Mouse (Mus musculus) naive thymus-derived CD4-positive, alpha-beta T cell, adult 2 months (primary cell): ENCODE measurements around the gene Cdr2l.

Experiments
- DNase-seq: peaks from one replicate; pipeline ENCODE4 v3.0.0-alpha.2; 2011; ENCODE audit warnings: low read depth

Cdr2l gene

DNA sequence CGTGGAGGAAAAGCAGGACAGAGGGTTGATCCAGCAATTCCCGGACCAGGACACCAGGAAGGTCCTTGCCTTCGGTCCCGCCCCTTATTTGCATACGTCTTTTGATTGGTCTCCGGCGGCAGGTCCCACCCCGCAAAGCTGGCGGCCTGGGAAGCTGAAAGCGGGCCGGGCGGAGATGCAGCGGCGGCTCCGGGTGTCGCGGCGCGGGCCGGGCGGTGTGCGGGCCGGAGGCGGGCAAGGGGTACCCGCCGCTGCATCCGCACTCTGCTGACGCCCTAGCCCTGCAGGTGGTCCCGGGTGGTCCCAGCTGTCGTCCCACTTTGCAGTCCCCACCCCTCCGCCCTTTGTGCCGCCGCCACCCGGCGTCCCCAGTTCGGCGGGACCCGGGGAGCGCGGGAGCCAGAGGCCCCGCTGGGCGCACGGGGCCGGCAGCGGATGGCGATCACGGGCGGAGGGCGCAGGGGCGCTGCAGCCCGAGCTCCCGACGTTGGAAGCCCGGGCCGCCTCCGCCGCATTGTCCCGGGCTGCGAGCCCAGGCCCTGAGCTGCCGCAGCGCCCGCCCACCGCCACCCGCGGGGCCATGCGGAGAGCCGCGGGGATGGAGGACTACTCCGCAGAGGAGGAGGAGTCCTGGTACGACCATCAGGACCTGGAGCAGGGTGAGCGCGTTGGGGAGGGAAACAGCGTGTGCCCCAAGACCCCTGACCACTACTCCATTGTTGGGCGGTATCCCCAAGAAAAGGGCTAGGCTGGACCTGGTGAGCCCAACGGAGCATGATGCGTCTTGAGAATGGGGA is at the start of gene Cdr2l:
TSS of gene Cdr2l (plus strand) at position 174 of the 797 bp plus-strand sequence.
- DNase-seq: peak; percentile 50

DNA sequence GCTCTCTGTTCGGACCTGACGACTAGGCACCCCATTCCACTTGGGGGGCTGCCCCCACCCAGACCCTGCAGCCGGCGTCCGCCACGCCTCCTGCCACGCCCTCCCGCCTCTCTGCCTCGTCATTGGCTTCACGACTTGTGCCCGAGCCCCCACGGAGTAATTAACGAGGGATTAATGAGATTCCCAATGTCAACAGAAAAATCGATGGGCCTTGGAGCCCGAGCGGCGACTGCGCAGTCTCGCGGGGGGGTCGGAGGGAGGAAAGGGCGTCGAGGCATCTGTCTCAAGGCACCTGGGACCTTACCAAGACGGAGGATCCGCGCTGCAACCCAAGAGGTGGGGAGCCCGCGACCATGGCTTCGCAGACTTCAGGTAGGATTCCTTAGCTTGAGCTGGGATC is 47.2 kb upstream of the Cdr2l start, which contains the start of gene Otop3:
TSS of gene Otop3 (plus strand) at position 201 of the 400 bp plus-strand sequence.
- no peak for DNase-seq

DNA sequence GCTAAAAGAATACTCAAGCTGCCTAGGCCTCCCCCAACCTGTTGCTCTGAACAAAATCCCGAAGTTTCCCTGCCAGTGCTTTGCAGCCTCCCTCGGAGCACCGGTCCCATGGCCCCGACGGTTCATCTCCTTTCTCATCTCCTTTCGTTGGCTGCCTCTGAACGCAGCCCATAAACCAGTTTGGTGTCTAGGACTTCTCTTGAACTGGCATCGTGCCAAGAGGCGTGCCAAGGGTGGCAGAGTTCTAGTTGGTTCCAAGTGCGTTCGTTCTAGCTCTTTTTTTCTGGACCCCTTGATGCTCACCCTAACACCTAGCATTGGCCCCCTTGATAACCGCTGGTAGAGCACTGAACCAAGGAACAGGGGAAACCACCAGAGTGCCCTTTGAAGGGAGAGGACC is 46.5 kb upstream of the Cdr2l start:
- DNase-seq: no peak

GRCm38 (mm10) chr11:115336115-115336514 is 45.6 kb upstream of the Cdr2l start:
- no peak for DNase-seq

DNA sequence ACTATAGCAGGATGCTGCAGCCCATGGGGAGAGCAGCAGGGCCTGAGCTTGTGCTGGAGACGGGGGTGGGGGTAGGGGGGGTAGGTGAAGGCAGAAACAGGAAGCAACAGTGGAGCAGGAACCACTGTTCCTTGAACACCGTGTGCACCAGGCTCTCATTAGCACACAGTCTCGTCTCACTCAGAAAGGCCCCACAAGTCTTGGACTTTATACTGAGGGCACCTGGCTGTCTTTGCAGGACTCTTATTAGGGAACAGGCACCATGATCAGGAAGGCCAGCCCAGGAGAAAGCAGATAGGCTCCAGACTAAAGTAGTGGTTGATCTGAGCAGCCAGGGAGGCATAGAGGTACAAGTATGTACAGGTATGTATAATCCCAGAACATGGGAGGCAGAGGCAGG is 44.4 kb upstream of the Cdr2l start:
- no peak for DNase-seq

GRCm38 (mm10) chr11:115337826-115338225 is 43.9 kb upstream of the Cdr2l start:
- no peak for DNase-seq

- DNase-seq: no peak
Observed at GRCm38 (mm10) chr11:115341246-115341645, 40.5 kb upstream of the Cdr2l start.

DNA sequence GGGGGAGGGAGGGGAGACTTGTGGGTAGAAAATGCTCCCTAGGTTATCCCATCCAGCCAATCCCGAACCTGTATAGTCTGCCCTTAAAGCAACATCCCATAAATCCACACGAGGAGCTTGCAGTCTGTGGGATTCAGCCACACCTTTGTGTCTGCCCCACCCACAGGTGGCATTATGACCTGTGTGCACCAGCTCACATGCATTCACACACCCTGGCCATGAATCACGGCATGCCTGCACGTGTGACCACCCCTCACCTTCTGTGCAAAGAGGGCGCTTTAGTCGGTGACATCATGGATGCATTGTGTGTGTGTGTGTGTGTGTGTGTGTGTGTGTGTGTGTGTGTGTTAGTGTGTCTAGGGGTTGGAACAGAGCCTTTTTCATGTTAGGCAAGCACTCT is 39.9 kb upstream of the Cdr2l start:
- DNase-seq: no peak

DNA sequence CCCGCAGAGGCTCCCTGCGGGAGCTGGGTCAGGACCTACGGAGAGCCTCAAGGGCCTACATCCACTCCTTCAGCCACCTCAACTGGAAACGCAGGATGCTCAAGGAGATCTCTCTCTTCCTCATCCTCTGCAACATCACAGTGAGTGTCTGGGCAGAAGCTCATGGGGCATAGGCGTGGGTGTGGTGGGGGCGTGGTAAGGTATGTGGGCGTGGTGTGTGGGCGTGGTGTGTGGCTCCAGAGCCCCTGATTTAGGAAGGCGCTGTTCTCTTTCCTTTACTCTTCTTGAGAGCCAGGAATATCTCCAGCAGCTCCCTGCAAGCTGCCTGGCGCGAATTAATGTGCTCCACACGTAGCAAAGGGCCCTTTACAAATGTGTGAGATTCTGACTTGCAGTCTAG is 36.7 kb upstream of the Cdr2l start:
- no peak for DNase-seq

DNA sequence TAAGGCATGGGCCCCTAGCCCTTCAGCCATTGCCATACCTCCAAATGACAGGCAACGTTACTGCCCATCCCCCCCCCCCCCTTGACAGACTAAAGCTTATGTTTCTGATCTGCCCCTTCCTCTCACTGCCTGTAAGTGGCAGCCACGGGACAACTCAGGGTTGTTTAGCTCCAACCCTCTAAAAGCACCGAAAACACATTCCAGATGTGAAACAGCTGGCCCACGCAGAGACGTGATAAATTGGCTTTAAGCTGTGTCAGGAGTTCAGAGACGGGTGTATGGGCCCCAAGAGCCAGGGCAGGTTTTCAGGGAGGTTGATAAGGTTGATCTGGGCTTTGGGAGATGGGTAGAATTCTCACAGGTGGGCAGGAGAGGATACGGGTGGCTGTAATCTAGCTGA is 36.2 kb upstream of the Cdr2l start:
- DNase-seq: no peak

DNA sequence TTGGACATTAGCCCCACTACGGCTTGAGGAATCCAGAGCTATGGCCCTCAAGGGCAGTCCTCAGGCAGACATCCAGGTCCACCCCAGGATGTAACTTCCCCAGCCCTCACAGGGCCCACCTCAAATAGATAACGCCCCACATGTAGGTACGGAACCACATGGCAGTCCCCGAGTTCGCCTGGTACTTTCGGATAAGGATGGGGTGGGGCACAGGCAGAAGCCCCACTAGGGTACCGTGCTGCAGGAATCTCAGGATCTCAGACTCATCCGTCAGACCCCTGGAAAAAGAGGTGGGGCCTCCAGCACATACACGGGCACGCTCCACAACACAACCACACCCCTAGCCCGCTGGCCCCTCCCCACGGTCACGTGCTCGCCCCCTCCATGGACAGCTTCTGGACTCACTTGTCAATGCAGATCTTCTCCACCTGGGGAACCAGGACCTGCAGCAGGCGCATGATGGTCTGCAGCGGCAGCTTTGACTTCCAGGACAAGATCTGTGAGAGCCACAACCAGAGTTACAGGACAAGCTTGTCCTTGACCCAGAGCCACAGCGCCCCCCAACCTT is 33.0 kb upstream of the Cdr2l start:
- DNase-seq: no peak

- no peak for DNase-seq
Observed at GRCm38 (mm10) chr11:115349976-115350375, 31.7 kb upstream of the Cdr2l start.

- no peak for DNase-seq
Observed at GRCm38 (mm10) chr11:115353375-115353774, 28.3 kb upstream of the Cdr2l start.

GRCm38 (mm10) chr11:115354183-115354582 is 27.5 kb upstream of the Cdr2l start:
- peak; percentile 90 for DNase-seq

- DNase-seq: peak; percentile 89
Observed at GRCm38 (mm10) chr11:115358468-115358867, 23.2 kb upstream of the Cdr2l start.

GRCm38 (mm10) chr11:115359293-115359692 is 22.4 kb upstream of the Cdr2l start:
- DNase-seq: no peak

DNA sequence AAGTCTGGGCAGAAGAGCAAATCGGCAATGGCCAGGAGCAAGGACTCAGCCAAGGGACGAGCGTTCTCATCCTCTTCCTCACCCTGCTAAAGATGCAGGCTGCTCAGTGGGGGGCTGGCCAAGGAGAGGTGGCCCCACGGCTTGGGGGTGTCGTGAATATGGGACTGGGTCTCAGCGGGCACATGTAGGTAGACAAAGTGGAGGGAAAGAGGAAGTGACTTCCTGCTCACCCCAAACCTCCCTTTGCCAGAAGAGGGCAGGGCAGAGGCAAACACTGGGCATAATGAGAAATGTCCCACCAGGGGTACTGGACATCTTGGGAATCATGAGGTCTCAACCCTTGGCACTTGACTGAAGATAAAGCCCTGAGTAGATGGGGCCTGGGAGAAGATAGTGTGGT is 22.0 kb upstream of the Cdr2l start:
- no peak for DNase-seq

GRCm38 (mm10) chr11:115364136-115364535 is 17.6 kb upstream of the Cdr2l start:
- no peak for DNase-seq

GRCm38 (mm10) chr11:115366039-115366705 is 15.5 kb upstream of the Cdr2l start:
- peak; percentile 58 for DNase-seq

DNA sequence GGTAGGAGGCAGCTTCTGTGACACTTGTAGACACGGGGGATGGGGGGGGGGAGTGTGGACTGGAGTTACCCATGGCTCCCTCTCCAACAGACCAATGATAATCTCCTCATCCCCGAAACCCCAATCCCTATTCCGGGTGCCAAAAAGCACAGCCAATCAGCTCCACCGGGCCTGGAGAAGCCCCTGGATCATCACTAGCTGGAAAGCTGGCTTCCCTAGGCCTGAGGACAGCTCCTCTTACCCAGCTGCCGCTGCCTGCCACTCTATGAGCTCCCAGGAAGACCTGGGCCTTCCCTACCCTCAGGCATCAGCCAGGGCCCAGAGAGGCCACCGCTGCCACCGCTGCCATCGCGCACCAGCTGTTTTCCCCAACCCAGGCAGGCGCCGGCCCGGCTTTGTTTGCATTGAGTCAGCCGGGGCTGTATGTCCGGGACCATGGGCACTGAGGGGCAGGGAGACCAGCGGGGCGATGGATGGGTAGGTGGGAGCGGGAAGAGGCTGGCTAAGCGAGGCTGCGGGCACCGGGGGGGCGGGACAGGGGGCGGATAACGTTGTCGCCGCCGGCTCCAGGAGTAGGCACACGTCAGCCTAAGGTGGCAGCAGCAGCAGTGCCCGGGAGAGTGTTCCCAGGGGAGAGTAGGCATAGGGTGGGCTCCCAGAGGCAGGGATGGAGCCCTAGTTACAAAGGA is 14.9 kb upstream of the Cdr2l start:
- peak; percentile 46 for DNase-seq

GRCm38 (mm10) chr11:115367395-115367944 is 14.2 kb upstream of the Cdr2l start, which contains the start of gene Hid1:
Hid1 (minus strand) TSS chr11:115367756.
- peak; percentile 89 for DNase-seq

- no peak for DNase-seq
Observed at GRCm38 (mm10) chr11:115370368-115370767, 11.3 kb upstream of the Cdr2l start.
